ENCODE assay signal across 24 mouse cellular contexts in the genomic region with DNA sequence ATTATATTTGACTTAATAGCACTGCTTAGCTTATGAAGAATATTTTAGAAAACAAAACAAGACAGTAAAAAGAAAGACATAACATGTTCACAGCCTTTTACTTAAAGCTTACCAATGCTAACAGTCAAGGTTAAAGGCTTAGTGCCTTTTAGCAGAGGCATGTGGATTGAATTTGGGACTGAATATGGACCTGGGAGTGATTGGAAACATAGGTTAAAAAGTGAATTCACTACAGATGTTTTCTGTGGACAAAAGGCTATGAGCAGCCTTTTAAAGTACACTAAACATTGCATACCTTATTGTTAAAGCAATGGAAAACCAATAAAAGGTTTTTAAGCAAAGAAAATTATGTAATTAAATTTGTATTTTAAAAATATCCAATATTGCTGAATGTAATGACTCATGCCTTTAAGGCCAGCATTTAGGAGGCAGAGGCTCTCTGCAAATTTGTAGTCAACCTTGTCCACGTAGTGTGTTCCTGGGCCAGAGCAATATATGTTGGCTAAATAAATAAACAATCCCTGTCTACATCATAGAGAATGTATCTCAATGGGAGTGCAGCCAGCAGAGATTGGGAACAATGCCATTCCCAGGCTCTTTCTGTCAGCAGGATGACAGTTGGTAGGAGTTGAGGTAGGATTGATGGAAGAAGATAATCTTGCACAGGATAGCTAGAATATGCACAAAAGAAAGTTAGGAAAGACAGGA.
DNase-seq lines count a peak whose midpoint lies in the region; ATAC-seq and TF ChIP-seq lines count a peak whose summit lies in the region.
"Had no signal": no experiment of that assay in that cellular context is flagged by ENCODE, and none has a peak within 500 bp of the region (broad histone marks: within the 10 kb centered on the region; RNA-seq: fewer than 3 reads in every experiment).

No protein-coding gene starts in this region.

- intact Hi-C loops in gastrocnemius, postnatal 14 days (cut with DNase I; ENCODE audit: low total_unique reads): no loop called here

- H3K36me3 ChIP-seq in lung, embryonic 14.5 days (ENCODE audit: insufficient read depth): no peaks in the 10 kb centered on the region
- H3K36me3 ChIP-seq in embryonic facial prominence, embryonic 11.5 days (replicated peaks; ENCODE audit: control insufficient read depth, insufficient read depth, low read depth, low read length): no peaks in the 10 kb centered on the region
- no peaks in the 10 kb centered on the region for H3K36me3 ChIP-seq in forebrain, embryonic 10.5 days (replicated peaks)
- H3K36me3 ChIP-seq: heart, embryonic 12.5 days; hindbrain, embryonic 10.5 days; liver, embryonic 15.5 days had no signal

- no peaks in the 10 kb centered on the region for H3K9me3 ChIP-seq in lung, embryonic 14.5 days (ENCODE audit: low read depth, low read length)
- no peaks in the 10 kb centered on the region for H3K9me3 ChIP-seq in embryonic facial prominence, embryonic 11.5 days (replicated peaks; ENCODE audit: control insufficient read depth, low read length)
- H3K9me3 ChIP-seq in forebrain, embryonic 10.5 days: no peaks in the 10 kb centered on the region
- H3K9me3 ChIP-seq: hindbrain, embryonic 10.5 days; liver, embryonic 15.5 days had no signal

- no peaks in the 10 kb centered on the region for H3K4me1 ChIP-seq in lung, embryonic 14.5 days (ENCODE audit: insufficient read depth)
- no peaks in the 10 kb centered on the region for H3K4me1 ChIP-seq in embryonic facial prominence, embryonic 11.5 days (ENCODE audit: control insufficient read depth, insufficient read depth, low read length)
- 0 out of 2 replicates have a peak, but pooled peaks cover 5% of the 10 kb centered on the region for H3K4me1 ChIP-seq in forebrain, embryonic 10.5 days
- H3K4me1 ChIP-seq: heart, embryonic 12.5 days; hindbrain, embryonic 10.5 days; liver, embryonic 15.5 days had no signal

- 25% methylated on average over 1 of the region's 1 CpGs for WGBS in lung, embryonic 14.5 days
- 27% methylated on average over 1 of the region's 1 CpGs for WGBS in embryonic facial prominence, embryonic 11.5 days
- WGBS in forebrain, embryonic 10.5 days: 67% methylated on average over 1 of the region's 1 CpGs

- no peak overlapping the region for H3K4me2 ChIP-seq in lung, embryonic 14.5 days
- H3K4me2 ChIP-seq in embryonic facial prominence, embryonic 11.5 days (ENCODE audit: low read depth, low read length): no peak overlapping the region
- H3K4me2 ChIP-seq: heart, embryonic 12.5 days; liver, embryonic 15.5 days had no signal

- no peak overlapping the region for H3K9ac ChIP-seq in lung, embryonic 14.5 days
- no peak overlapping the region for H3K9ac ChIP-seq in embryonic facial prominence, embryonic 11.5 days (replicated peaks; ENCODE audit: low read length)
- H3K9ac ChIP-seq: heart, embryonic 12.5 days; liver, embryonic 15.5 days had no signal

- H3K4me3 ChIP-seq in lung, embryonic 14.5 days (ENCODE audit: low read depth, low read length): no peak overlapping the region
- H3K4me3 ChIP-seq in embryonic facial prominence, embryonic 11.5 days (ENCODE audit: low read depth, low read length): no peak overlapping the region
- no peak overlapping the region for H3K4me3 ChIP-seq in forebrain, embryonic 10.5 days
- H3K4me3 ChIP-seq: erythroblast, embryonic 14.5 days; heart, embryonic 12.5 days; hindbrain, embryonic 10.5 days; layer of hippocampus, adult 2 months; liver, embryonic 15.5 days had no signal

- ATAC-seq in lung, embryonic 14.5 days (ENCODE audit: insufficient read depth): no peak
- ATAC-seq in embryonic facial prominence, embryonic 11.5 days (replicated peaks; ENCODE audit: insufficient number of reproducible peaks, low FRiP score, low TSS enrichment, low read depth): no peak
- ATAC-seq: forebrain, embryonic 14.5 days; hindbrain, embryonic 16.5 days; intestine, embryonic 16.5 days had no signal

- no peak for TF ChIP-seq CTCF in lung, embryonic 14.5 days (IDR thresholded peaks at IDR 0.05; ENCODE audit: low read depth)

- peak; percentile 76 for DNase-seq in lung, embryonic 14.5 days
- DNase-seq in lung, postnatal 14 days: no peak
- peak; percentile 85 for DNase-seq in embryonic facial prominence, embryonic 11.5 days (ENCODE audit: low spot score)
- peak; percentile 48 for DNase-seq in forelimb bud, embryonic 11.5 days (ENCODE audit: low read depth, low spot score)
- DNase-seq in urinary bladder, postnatal 4 days (ENCODE audit: low spot score in 2 of 2): no peak
- DNase-seq in gastrocnemius, postnatal 14 days: no peak
- no peak for DNase-seq in forebrain, embryonic 10.5 days (ENCODE audit: extremely low spot score, low spot score)
- DNase-seq: adrenal gland, postnatal 14 days; cerebellum, adult 9-10 months; gastrocnemius, postnatal 10 days; heart, adult 11 months; heart, postnatal 10 days; kidney, postnatal 25 days; liver had no signal

- H3K27ac ChIP-seq in lung, embryonic 14.5 days (ENCODE audit: low read depth): no peak overlapping the region
- H3K27ac ChIP-seq in embryonic facial prominence, embryonic 11.5 days (replicated peaks; ENCODE audit: low read depth, low read length): no peak overlapping the region
- H3K27ac ChIP-seq in forebrain, embryonic 10.5 days: no peak overlapping the region
- H3K27ac ChIP-seq: layer of hippocampus, adult 2 months; liver, embryonic 15.5 days; macrophage; stomach, postnatal 0 days had no signal

- no peaks in the 10 kb centered on the region for H3K27me3 ChIP-seq in lung, embryonic 14.5 days (ENCODE audit: insufficient read depth, low read length)
- H3K27me3 ChIP-seq in embryonic facial prominence, embryonic 11.5 days (ENCODE audit: control insufficient read depth, insufficient read depth, low read length): no peaks in the 10 kb centered on the region
- H3K27me3 ChIP-seq in forebrain, embryonic 10.5 days (ENCODE audit: poor library complexity, severe bottlenecking): peaks cover 71% of the 10 kb centered on the region
- H3K27me3 ChIP-seq: heart, embryonic 12.5 days; liver, embryonic 15.5 days had no signal

Comparison
In these comparisons a context has a peak if more than half of its experiments do, and no peak if none do; other contexts are left out.
1. DNase-seq: peak in lung, embryonic 14.5 days (single experiment), embryonic facial prominence, embryonic 11.5 days (single experiment) and forelimb bud, embryonic 11.5 days (single experiment); none in lung, postnatal 14 days (single experiment), urinary bladder, postnatal 4 days (0 of 2), gastrocnemius, postnatal 14 days (single experiment) and forebrain, embryonic 10.5 days (single experiment).